Mouse (Mus musculus) layer of hippocampus, postnatal 25 days (tissue): ENCODE measurements at regions not wholly inside any gene's neighbourhood (a gene's known extent, or its start where the extent isn't known, plus 50 kb on each side); places are given as distances from the start of the nearest gene placed in this dataset.
"Not testable (repeated sequence)": the region's sequence is repeated elsewhere in the genome, so short reads cannot be mapped to it uniquely, and the experiment has no call there.

Experiments used
- DNase-seq, 2 experiments: peaks; one replicate each; pipeline ENCODE4 v3.0.0; 2022; ENCODE audit warnings: mixed read lengths in 2 of 2, low spot score in 1 of 2; ENCODE audit errors: extremely low spot score in 1 of 2

GRCm38 (mm10) chr5:148662281-148662741 is 109.7 kb upstream of the Ubl3 start:
- DNase-seq, result no peak

- DNase-seq, result no peak
These were observed 108.5 kb upstream of the Ubl3 start for GRCm38 (mm10) chr5:148661120-148661519.

- DNase-seq, result no peak
These were observed 105.5 kb upstream of the Ubl3 start for GRCm38 (mm10) chr5:148657936-148658640.

- DNase-seq, result no peak
These were observed 100.1 kb upstream of the Ubl3 start for GRCm38 (mm10) chr5:148652525-148653243.

- no peak for DNase-seq
These were observed 99.1 kb upstream of the Ubl3 start for GRCm38 (mm10) chr5:148651736-148652135.

- DNase-seq, result not testable (repeated sequence)
These were observed 97.0 kb upstream of the Ubl3 start for GRCm38 (mm10) chr5:148649573-148649972.

- no peak for DNase-seq
These were observed 96.5 kb upstream of the Ubl3 start for GRCm38 (mm10) chr5:148649123-148649522.

- no peak for DNase-seq
These were observed 95.1 kb upstream of the Ubl3 start for GRCm38 (mm10) chr5:148647644-148648043.

GRCm38 (mm10) chr5:148645772-148646171 is 93.2 kb upstream of the Ubl3 start:
- DNase-seq, result no peak

- no peak for DNase-seq
These were observed 92.6 kb upstream of the Ubl3 start for GRCm38 (mm10) chr5:148645191-148645681.

- DNase-seq, result no peak
These were observed 91.8 kb upstream of the Ubl3 start for GRCm38 (mm10) chr5:148644345-148644744.

- DNase-seq, result no peak
These were observed 89.2 kb upstream of the Ubl3 start for GRCm38 (mm10) chr5:148641652-148642395.

- DNase-seq, result no peak
These were observed 87.9 kb upstream of the Ubl3 start for GRCm38 (mm10) chr5:148640523-148640922.

- peak in 1 of 2 experiments; percentile 27 for DNase-seq
These were observed 82.3 kb upstream of the Ubl3 start for GRCm38 (mm10) chr5:148634919-148635356.

- DNase-seq, result no peak
These were observed 81.4 kb upstream of the Ubl3 start for GRCm38 (mm10) chr5:148633999-148634398.

GRCm38 (mm10) chr5:148633331-148633730 is 80.7 kb upstream of the Ubl3 start:
- no peak for DNase-seq

GRCm38 (mm10) chr5:148632516-148633170 is 80.1 kb upstream of the Ubl3 start:
- no peak for DNase-seq

GRCm38 (mm10) chr5:148631566-148631965 is 79.0 kb upstream of the Ubl3 start:
- DNase-seq, result no peak

- DNase-seq, result no peak
These were observed 73.4 kb upstream of the Ubl3 start for GRCm38 (mm10) chr5:148626014-148626413.

GRCm38 (mm10) chr5:148624649-148625405 is 72.2 kb upstream of the Ubl3 start:
- no peak for DNase-seq
